Mouse (Mus musculus) embryo, embryonic 11.5 days (tissue): ENCODE measurements around the gene Vps13a.

ENCODE experiments used
- DNase-seq: peaks from one replicate; pipeline ENCODE4 v3.0.0-alpha.2; 2012; ENCODE audit warnings: low read depth, low spot score

Gene Vps13a

GRCm38 (mm10) chr19:16584546-16584945 is 196.2 kb downstream of the Vps13a start:
- DNase-seq, result no peak

DNA sequence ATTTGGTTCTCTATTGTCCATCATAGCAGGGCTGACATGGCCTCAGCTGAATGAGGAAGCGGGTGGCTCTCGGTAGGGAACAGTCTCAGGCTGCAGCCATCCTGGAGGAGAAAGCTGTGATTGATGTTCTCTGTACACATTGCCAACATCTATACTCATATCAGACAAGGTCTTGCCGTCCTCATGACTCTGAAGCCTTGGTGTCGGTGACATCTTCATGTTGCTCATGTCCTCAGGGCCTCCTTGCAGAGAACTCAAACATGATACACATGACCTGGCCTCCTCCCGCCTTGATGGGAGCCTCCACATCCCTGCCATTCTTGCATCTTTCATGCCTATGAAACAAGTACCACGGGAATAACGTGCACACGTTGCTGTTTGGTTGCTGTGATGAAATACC is 200.2 kb downstream of the Vps13a start:
- no peak for DNase-seq

GRCm38 (mm10) chr19:16579656-16580260 is 201.0 kb downstream of the Vps13a start:
- no peak for DNase-seq

DNA sequence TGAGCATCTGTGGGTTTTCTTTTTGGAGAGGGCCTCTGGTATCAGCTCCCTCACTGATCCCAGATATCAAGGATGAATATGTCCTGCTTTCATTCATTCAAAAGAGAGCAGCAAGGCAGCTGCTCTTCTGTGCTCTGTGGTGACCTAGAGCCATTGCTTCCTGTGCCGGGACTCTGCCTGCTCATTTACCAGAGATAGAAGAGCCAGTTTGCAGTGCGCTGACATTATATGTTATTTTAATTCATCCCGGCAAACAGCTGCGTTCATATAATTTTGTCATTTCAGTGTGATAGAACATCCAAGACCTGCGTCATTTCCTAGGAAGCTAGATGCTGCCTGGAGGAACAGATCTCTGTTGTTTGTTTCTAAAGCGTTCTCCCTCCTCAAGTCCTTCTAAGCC is 203.9 kb downstream of the Vps13a start:
- DNase-seq, result no peak
